Mouse (Mus musculus) spleen, adult 2 months (tissue): ENCODE results near the gene Mpzl1.

ENCODE experiments used
- CTCF ChIP-seq: fragments of 200-500 bp; IDR thresholded peaks from 2 replicates; pipeline ENCODE4 v1.5.1; 2011; ENCODE audit warnings: mild to moderate bottlenecking, inconsistent platforms; ENCODE audit not compliant: insufficient read depth, insufficient read length, insufficient replicate concordance; ENCODE audit errors: extremely low read depth
- POLR2A ChIP-seq: fragments of 200-500 bp; IDR thresholded peaks from 2 replicates; pipeline ENCODE4 v1.6.1; 2011; ENCODE audit warnings: low read depth, low read length, inconsistent platforms

DNA sequence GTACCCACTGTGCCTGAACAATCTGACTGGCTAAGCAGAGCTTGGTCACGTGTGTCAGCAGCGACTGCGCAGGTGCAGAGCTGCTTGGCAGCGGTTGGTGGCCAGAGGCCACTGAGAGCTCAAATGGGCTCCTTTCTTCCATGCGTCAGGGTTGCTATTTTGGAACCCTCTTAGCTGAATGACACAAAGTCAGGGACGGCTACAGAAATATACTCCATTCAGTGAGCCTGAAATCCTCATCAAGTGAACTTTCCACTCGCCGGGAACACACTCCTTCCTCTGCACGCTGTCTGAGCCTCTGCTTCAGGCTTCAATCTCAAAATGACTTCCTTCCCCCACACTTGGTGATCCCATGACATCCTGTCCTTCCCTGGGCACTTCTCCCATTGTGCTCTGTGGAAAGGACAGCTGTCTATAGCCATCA lies 16.1 kb downstream of the Mpzl1 start:
- TF ChIP-seq CTCF (no peak), POLR2A (no peak)
